Mouse (Mus musculus): Measurements from ENCODE around the gene Aldh16a1.
"Not testable (repeated sequence)": the region's sequence is repeated elsewhere in the genome, so short reads cannot be mapped to it uniquely, and the experiment has no call there.

Gene Aldh16a1

GRCm38 (mm10) chr7:45158991-45159390 lies 4.6 kb upstream of the Aldh16a1 start:
- Histone ChIP-seq H3K4me3 (replicated peaks; ENCODE audit: low read length) (no peak overlapping the region), H3K36me3 (ENCODE audit: insufficient read depth, low read length) (peaks cover 38% of the 10 kb centered on the region), H3K4me1 (replicated peaks; ENCODE audit: low read depth, low read length) (peaks cover 43% of the 10 kb centered on the region), H3K27me3 (ENCODE audit: insufficient read depth, low read length) (peaks cover 10% of the 10 kb centered on the region), H3K9me3 (ENCODE audit: low read length) (no peaks in the 10 kb centered on the region)
- TF ChIP-seq CTCF (conservative IDR thresholded peaks at IDR 0.05; ENCODE audit: low read length) (no peak), NANOG (IDR thresholded peaks at IDR 0.05; ENCODE audit: borderline replicate concordance, low read length) (no peak), POU5F1 (IDR thresholded peaks at IDR 0.05; ENCODE audit: borderline replicate concordance, low read length) (no peak)

- Histone ChIP-seq H3K27me3 (ENCODE audit: insufficient read depth, low read length) (peaks cover 1% of the 10 kb centered on the region; the same call in 1 of the 2 replicates), H3K36me3 (ENCODE audit: insufficient read depth, low read length) (peaks cover 38% of the 10 kb centered on the region), H3K9me3 (ENCODE audit: low read length) (no peaks in the 10 kb centered on the region), H3K4me1 (replicated peaks; ENCODE audit: low read depth, low read length) (peaks cover 39% of the 10 kb centered on the region), H3K4me3 (replicated peaks; ENCODE audit: low read length) (no peak overlapping the region)
- TF ChIP-seq CTCF (conservative IDR thresholded peaks at IDR 0.05; ENCODE audit: low read length) (no peak), NANOG (IDR thresholded peaks at IDR 0.05; ENCODE audit: borderline replicate concordance, low read length) (no peak), POU5F1 (IDR thresholded peaks at IDR 0.05; ENCODE audit: borderline replicate concordance, low read length) (no peak)
Measured at GRCm38 (mm10) chr7:45157459-45157858, 3.1 kb upstream of the Aldh16a1 start.

GRCm38 (mm10) chr7:45156206-45156605 lies 1.8 kb upstream of the Aldh16a1 start:
- Histone ChIP-seq H3K27me3 (ENCODE audit: insufficient read depth, low read length) (no peaks in the 10 kb centered on the region), H3K4me3 (replicated peaks; ENCODE audit: low read length) (peak overlapping the region; percentile 51), H3K36me3 (ENCODE audit: insufficient read depth, low read length) (peaks cover 48% of the 10 kb centered on the region), H3K9me3 (ENCODE audit: low read length) (no peaks in the 10 kb centered on the region), H3K4me1 (replicated peaks; ENCODE audit: low read depth, low read length) (peaks cover 41% of the 10 kb centered on the region)
- TF ChIP-seq CTCF (conservative IDR thresholded peaks at IDR 0.05; ENCODE audit: low read length), result no peak
- no peak for TF ChIP-seq NANOG (IDR thresholded peaks at IDR 0.05; ENCODE audit: borderline replicate concordance, low read length)

- no peaks in the 10 kb centered on the region for H3K27me3 ChIP-seq (ENCODE audit: insufficient read depth, low read length)
- TF ChIP-seq POU5F1 (IDR thresholded peaks at IDR 0.05; ENCODE audit: borderline replicate concordance, low read length), result no peak
- no peak for TF ChIP-seq NANOG (IDR thresholded peaks at IDR 0.05; ENCODE audit: borderline replicate concordance, low read length)
- no peak for TF ChIP-seq CTCF (conservative IDR thresholded peaks at IDR 0.05; ENCODE audit: low read length)
- no peaks in the 10 kb centered on the region for H3K9me3 ChIP-seq (ENCODE audit: low read length)
- peak overlapping the region; percentile 51 for H3K4me3 ChIP-seq (replicated peaks; ENCODE audit: low read length)
- peaks cover 50% of the 10 kb centered on the region for H3K36me3 ChIP-seq (ENCODE audit: insufficient read depth, low read length)
- peaks cover 47% of the 10 kb centered on the region for H3K4me1 ChIP-seq (replicated peaks; ENCODE audit: low read depth, low read length)
Measured at GRCm38 (mm10) chr7:45155590-45155989, 1.2 kb upstream of the Aldh16a1 start.

GRCm38 (mm10) chr7:45154993-45155514 lies 670 bp upstream of the Aldh16a1 start:
- Histone ChIP-seq H3K9me3 (ENCODE audit: low read length) (no peaks in the 10 kb centered on the region), H3K36me3 (ENCODE audit: insufficient read depth, low read length) (peaks cover 45% of the 10 kb centered on the region), H3K4me3 (replicated peaks; ENCODE audit: low read length) (peak overlapping the region; percentile 89), H3K27me3 (ENCODE audit: insufficient read depth, low read length) (no peaks in the 10 kb centered on the region), H3K4me1 (replicated peaks; ENCODE audit: low read depth, low read length) (peaks cover 52% of the 10 kb centered on the region)
- TF ChIP-seq POU5F1 (IDR thresholded peaks at IDR 0.05; ENCODE audit: borderline replicate concordance, low read length) (no peak), CTCF (conservative IDR thresholded peaks at IDR 0.05; ENCODE audit: low read length) (peak; percentile 69)

- peaks cover 46% of the 10 kb centered on the region for H3K36me3 ChIP-seq (ENCODE audit: insufficient read depth, low read length)
- no peaks in the 10 kb centered on the region for H3K9me3 ChIP-seq (ENCODE audit: low read length)
- TF ChIP-seq NANOG (IDR thresholded peaks at IDR 0.05; ENCODE audit: borderline replicate concordance, low read length), result no peak
- TF ChIP-seq CTCF (conservative IDR thresholded peaks at IDR 0.05; ENCODE audit: low read length), result no peak
- no peak for TF ChIP-seq POU5F1 (IDR thresholded peaks at IDR 0.05; ENCODE audit: borderline replicate concordance, low read length)
- H3K27me3 ChIP-seq (ENCODE audit: insufficient read depth, low read length), result no peaks in the 10 kb centered on the region
- peaks cover 62% of the 10 kb centered on the region for H3K4me1 ChIP-seq (replicated peaks; ENCODE audit: low read depth, low read length)
- H3K4me3 ChIP-seq (replicated peaks; ENCODE audit: low read length), result peak overlapping the region; percentile 89
Measured at GRCm38 (mm10) chr7:45153586-45153985, 798 bp downstream of the Aldh16a1 start.

GRCm38 (mm10) chr7:45153052-45153451 lies 1.3 kb downstream of the Aldh16a1 start:
- peaks cover 46% of the 10 kb centered on the region for H3K36me3 ChIP-seq (ENCODE audit: insufficient read depth, low read length)
- H3K27me3 ChIP-seq (ENCODE audit: insufficient read depth, low read length), result not testable (repeated sequence)
- peaks cover 59% of the 10 kb centered on the region for H3K4me1 ChIP-seq (replicated peaks; ENCODE audit: low read depth, low read length)

GRCm38 (mm10) chr7:45151303-45151702 lies 3.1 kb downstream of the Aldh16a1 start:
- Histone ChIP-seq H3K9me3 (ENCODE audit: low read length) (no peaks in the 10 kb centered on the region), H3K4me1 (replicated peaks; ENCODE audit: low read depth, low read length) (peaks cover 53% of the 10 kb centered on the region), H3K36me3 (ENCODE audit: insufficient read depth, low read length) (peaks cover 54% of the 10 kb centered on the region), H3K27me3 (ENCODE audit: insufficient read depth, low read length) (no peaks in the 10 kb centered on the region), H3K4me3 (replicated peaks; ENCODE audit: low read length) (no peak overlapping the region)
- TF ChIP-seq NANOG (IDR thresholded peaks at IDR 0.05; ENCODE audit: borderline replicate concordance, low read length), result no peak
- no peak for TF ChIP-seq CTCF (conservative IDR thresholded peaks at IDR 0.05; ENCODE audit: low read length)
- no peak for TF ChIP-seq POU5F1 (IDR thresholded peaks at IDR 0.05; ENCODE audit: borderline replicate concordance, low read length)

More at GRCm38 (mm10) chr7:45153052-45153451, 1.3 kb downstream of the Aldh16a1 start:
- H3K9me3 ChIP-seq (ENCODE audit: low read length), result not testable (repeated sequence)
- H3K4me3 ChIP-seq (replicated peaks; ENCODE audit: low read length), result peak overlapping the region; percentile 89

- no peak overlapping the region for H3K4me3 ChIP-seq (replicated peaks; ENCODE audit: low read length)
- H3K4me1 ChIP-seq (replicated peaks; ENCODE audit: low read depth, low read length), result peaks cover 43% of the 10 kb centered on the region
- H3K36me3 ChIP-seq (ENCODE audit: insufficient read depth, low read length), result peaks cover 63% of the 10 kb centered on the region
- H3K27me3 ChIP-seq (ENCODE audit: insufficient read depth, low read length), result no peaks in the 10 kb centered on the region
- TF ChIP-seq NANOG (IDR thresholded peaks at IDR 0.05; ENCODE audit: borderline replicate concordance, low read length) (no peak), POU5F1 (IDR thresholded peaks at IDR 0.05; ENCODE audit: borderline replicate concordance, low read length) (no peak), CTCF (conservative IDR thresholded peaks at IDR 0.05; ENCODE audit: low read length) (no peak)
- no peaks in the 10 kb centered on the region for H3K9me3 ChIP-seq (ENCODE audit: low read length)
Measured at GRCm38 (mm10) chr7:45150321-45150720, 4.1 kb downstream of the Aldh16a1 start.

All from E14TG2a.4 (cell line).